Mouse (Mus musculus): Measurements from ENCODE around the gene Npsr1.

DNA sequence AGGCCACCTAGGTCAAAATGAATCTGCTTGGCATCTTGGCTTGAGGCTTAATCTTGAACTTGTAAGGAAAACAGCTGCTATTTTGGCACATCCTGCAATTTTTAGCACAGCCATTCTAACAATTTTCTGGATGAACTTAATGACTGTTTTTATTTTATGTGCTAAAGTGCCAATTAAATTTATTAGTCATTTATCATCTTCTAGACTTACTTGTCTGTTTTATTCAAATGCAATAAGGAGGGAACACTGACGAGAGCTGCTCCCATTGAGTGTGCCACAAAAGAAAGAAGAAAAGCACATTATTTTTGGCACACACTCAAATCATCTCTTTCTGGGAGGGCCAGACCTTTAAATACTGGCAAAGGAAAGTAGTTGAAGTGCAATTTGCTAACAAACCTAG lies 59.4 kb downstream of the Npsr1 start:
- TF ChIP-seq CTCF (conservative IDR thresholded peaks at IDR 0.05; ENCODE audit: insufficient read depth, insufficient read length, low read depth, low read length) (no peak), POLR2A (IDR thresholded peaks at IDR 0.05; ENCODE audit: low read depth, low read length) (no peak)

Data from kidney, adult 2 months (tissue).